Comparison of ENCODE assay signal across 34 mouse cellular contexts in genomic region chr3:37269926-37270325, GRCm38 (mm10). TPM values are rescaled to one million over a fixed set of nuclear protein-coding genes. Genes with fewer than 3 reads are reported as not detected.
DNase-seq lines count a peak whose midpoint lies in the region; ATAC-seq and TF ChIP-seq lines count a peak whose summit lies in the region.
"Had no signal": no experiment of that assay in that cellular context is flagged by ENCODE, and none has a peak within 500 bp of the region (broad histone marks: within the 10 kb centered on the region; RNA-seq: fewer than 3 reads in every experiment).

No protein-coding gene starts in this region.

- TF ChIP-seq CTCF in kidney, adult 2 months (conservative IDR thresholded peaks at IDR 0.05; ENCODE audit: insufficient read depth, insufficient read length, low read depth, low read length), result no peak

- no peaks in the 10 kb centered on the region for H3K27me3 ChIP-seq in heart, embryonic 10.5 days (ENCODE audit: insufficient read depth, poor library complexity, severe bottlenecking)
- H3K27me3 ChIP-seq in kidney, adult 2 months (replicated peaks; ENCODE audit: control insufficient read depth, insufficient read depth, low read length), result no peaks in the 10 kb centered on the region
- no peaks in the 10 kb centered on the region for H3K27me3 ChIP-seq in kidney, embryonic 15.5 days
- H3K27me3 ChIP-seq in hindbrain, embryonic 10.5 days (ENCODE audit: insufficient read depth, poor library complexity, severe bottlenecking), result no peaks in the 10 kb centered on the region
- H3K27me3 ChIP-seq: CH12.LX; embryonic facial prominence, embryonic 13.5 days; forebrain, embryonic 12.5 days; forebrain, embryonic 15.5 days; heart, embryonic 15.5 days; hindbrain, embryonic 12.5 days; hindbrain, embryonic 15.5 days had no signal

- no peaks in the 10 kb centered on the region for H3K36me3 ChIP-seq in heart, embryonic 10.5 days
- H3K36me3 ChIP-seq in kidney, adult 2 months (ENCODE audit: control insufficient read depth, insufficient read depth, low read length), result no peaks in the 10 kb centered on the region
- H3K36me3 ChIP-seq in kidney, embryonic 15.5 days, result no peaks in the 10 kb centered on the region
- no peaks in the 10 kb centered on the region for H3K36me3 ChIP-seq in hindbrain, embryonic 10.5 days
- H3K36me3 ChIP-seq: embryonic facial prominence, embryonic 10.5 days; embryonic facial prominence, embryonic 13.5 days; forebrain, embryonic 12.5 days; forebrain, embryonic 15.5 days; G1E; heart, embryonic 12.5 days; heart, embryonic 15.5 days; hindbrain, embryonic 12.5 days; hindbrain, embryonic 15.5 days had no signal

- H3K9me3 ChIP-seq in heart, embryonic 10.5 days, result no peaks in the 10 kb centered on the region
- H3K9me3 ChIP-seq in kidney, embryonic 15.5 days (replicated peaks), result no peaks in the 10 kb centered on the region
- no peaks in the 10 kb centered on the region for H3K9me3 ChIP-seq in hindbrain, embryonic 10.5 days
- H3K9me3 ChIP-seq: embryonic facial prominence, embryonic 10.5 days; embryonic facial prominence, embryonic 13.5 days; forebrain, embryonic 12.5 days; forebrain, embryonic 15.5 days; G1E; heart, embryonic 12.5 days; heart, embryonic 15.5 days; hindbrain, embryonic 12.5 days; hindbrain, embryonic 15.5 days had no signal

- H3K4me3 ChIP-seq in heart, embryonic 10.5 days, result no peak overlapping the region
- H3K4me3 ChIP-seq in kidney, adult 2 months (ENCODE audit: insufficient read depth, low read depth, low read length), result no peak overlapping the region
- no peak overlapping the region for H3K4me3 ChIP-seq in kidney, embryonic 15.5 days (replicated peaks)
- H3K4me3 ChIP-seq in hindbrain, embryonic 10.5 days, result no peak overlapping the region
- H3K4me3 ChIP-seq: embryonic facial prominence, embryonic 10.5 days; embryonic facial prominence, embryonic 13.5 days; erythroblast, embryonic 14.5 days; forebrain, embryonic 12.5 days; forebrain, embryonic 15.5 days; heart, adult 2 months; heart, embryonic 12.5 days; heart, embryonic 15.5 days; hindbrain, embryonic 12.5 days; hindbrain, embryonic 15.5 days had no signal

- WGBS in heart, embryonic 10.5 days, result 88% methylated on average over 4 of the region's 4 CpGs
- WGBS in kidney, adult 2 months, result 49% methylated on average over 4 of the region's 4 CpGs
- WGBS in kidney, embryonic 15.5 days, result 61% methylated on average over 4 of the region's 4 CpGs
- 91% methylated on average over 4 of the region's 4 CpGs for WGBS in hindbrain, embryonic 10.5 days

- ATAC-seq in kidney, embryonic 15.5 days (replicated peaks; ENCODE audit: low FRiP score), result no peak
- ATAC-seq: forebrain, embryonic 15.5 days had no signal

- no peak overlapping the region for H3K4me2 ChIP-seq in kidney, embryonic 15.5 days
- H3K4me2 ChIP-seq: embryonic facial prominence, embryonic 13.5 days; forebrain, embryonic 12.5 days; forebrain, embryonic 15.5 days; heart, embryonic 12.5 days; heart, embryonic 15.5 days; hindbrain, embryonic 12.5 days; hindbrain, embryonic 15.5 days had no signal

- peak; percentile 53 for DNase-seq in heart, embryonic 10.5 days (ENCODE audit: low spot score)
- no peak for DNase-seq in heart, postnatal 10 days
- peak; percentile 52 for DNase-seq in kidney, adult 2 months
- peak; percentile 38 for DNase-seq in kidney, adult 9 months
- peak; percentile 6 to 43 for DNase-seq in kidney, postnatal 25 days
- no peak for DNase-seq in left cerebral cortex, postnatal 14 days (ENCODE audit: low spot score in 2 of 2)
- DNase-seq in hindbrain, embryonic 10.5 days (ENCODE audit: low spot score), result no peak
- DNase-seq: adrenal gland, adult 2 months; adrenal gland, postnatal 14 days; B cell, adult 2 months; cerebellum, adult 11 months; cerebellum, adult 2 months; cerebellum, postnatal 10 days; cerebellum, postnatal 36 days; embryo, embryonic 11 days; gastrocnemius, postnatal 25 days; heart, adult 2 months; heart, postnatal 14 days; heart, postnatal 4 days had no signal

- no peak overlapping the region for H3K27ac ChIP-seq in heart, embryonic 10.5 days
- H3K27ac ChIP-seq in kidney, adult 2 months (ENCODE audit: insufficient read depth, low read depth, low read length), result no peak overlapping the region
- H3K27ac ChIP-seq in kidney, embryonic 15.5 days, result no peak overlapping the region
- H3K27ac ChIP-seq in hindbrain, embryonic 10.5 days, result no peak overlapping the region
- H3K27ac ChIP-seq: embryonic facial prominence, embryonic 10.5 days; embryonic facial prominence, embryonic 13.5 days; forebrain, embryonic 12.5 days; forebrain, embryonic 15.5 days; heart, adult 2 months; heart, embryonic 15.5 days; hindbrain, embryonic 12.5 days; hindbrain, embryonic 15.5 days had no signal

- H3K9ac ChIP-seq in kidney, embryonic 15.5 days, result no peak overlapping the region
- H3K9ac ChIP-seq: embryonic facial prominence, embryonic 13.5 days; forebrain, embryonic 12.5 days; forebrain, embryonic 15.5 days; heart, embryonic 12.5 days; heart, embryonic 15.5 days; hindbrain, embryonic 12.5 days; hindbrain, embryonic 15.5 days had no signal

- no peaks in the 10 kb centered on the region for H3K4me1 ChIP-seq in heart, embryonic 10.5 days
- H3K4me1 ChIP-seq in kidney, adult 2 months (ENCODE audit: control insufficient read depth, insufficient read depth, low read length), result no peaks in the 10 kb centered on the region
- H3K4me1 ChIP-seq in kidney, embryonic 15.5 days, result no peaks in the 10 kb centered on the region
- H3K4me1 ChIP-seq in hindbrain, embryonic 10.5 days (replicated peaks), result no peaks in the 10 kb centered on the region
- H3K4me1 ChIP-seq: embryonic facial prominence, embryonic 10.5 days; embryonic facial prominence, embryonic 13.5 days; forebrain, embryonic 12.5 days; forebrain, embryonic 15.5 days; heart, embryonic 12.5 days; heart, embryonic 15.5 days; hindbrain, embryonic 12.5 days; hindbrain, embryonic 15.5 days had no signal

- intact Hi-C loops in heart, postnatal 10 days (cut with DNase I), result no loop called here
- intact Hi-C loops in left cerebral cortex, postnatal 14 days (cut with DNase I), result no loop called here

- TF ChIP-seq POLR2A in kidney, adult 2 months (IDR thresholded peaks at IDR 0.05; ENCODE audit: low read depth, low read length), result no peak

RNA-seq across cellular contexts. Expression of gene Il21, which starts 37.5 kb away (rescaled TPM):
- polyA plus RNA-seq in heart, embryonic 10.5 days (2016; fragmentation: Nextera tagmentation; extraction: Ambion mirVana), result not detected in 2 replicates
- not detected for total RNA-seq in heart, postnatal 10 days (2021)
- not detected in 2 replicates for polyA plus RNA-seq in kidney, adult 2 months (2012; rRNA removed)
- polyA plus RNA-seq in kidney, embryonic 15.5 days (2015; fragmentation: Nextera tagmentation; extraction: Ambion mirVana), result not detected in 2 replicates
- under 1 TPM in 1 of 2 experiments, not detected in 1; 0.27 TPM for total RNA-seq in left cerebral cortex, postnatal 14 days (2021)
- polyA plus RNA-seq in hindbrain, embryonic 10.5 days (2016; fragmentation: Nextera tagmentation; extraction: Ambion mirVana), result not detected in 2 replicates
- total RNA-seq: adrenal gland, adult 2 months; adrenal gland, postnatal 14 days; adrenal gland, postnatal 4 days; CH12.LX; gastrocnemius, adult 8-10 months; gastrocnemius, postnatal 25 days; heart, adult 2 months; heart, postnatal 14 days; heart, postnatal 4 days had no signal
- polyA plus RNA-seq: adrenal gland, adult 2 months; embryonic facial prominence, embryonic 13.5 days; erythroblast, embryonic 14.5 days; forebrain, embryonic 12.5 days; forebrain, embryonic 15.5 days; G1E; gonadal fat pad, adult 2 months; heart, adult 2 months; heart, embryonic 12.5 days; heart, embryonic 15.5 days; hindbrain, embryonic 12.5 days; hindbrain, embryonic 15.5 days had no signal

RNA-seq across cellular contexts. Expression of gene Bbs12, which starts 42.4 kb away (rescaled TPM):
- 5.9 and 7.7 TPM in 2 replicates for polyA plus RNA-seq in heart, embryonic 10.5 days (2016; fragmentation: Nextera tagmentation; extraction: Ambion mirVana)
- 1 to 10 TPM; 1.2 to 1.7 TPM for total RNA-seq in heart, postnatal 10 days (2021)
- polyA plus RNA-seq in kidney, adult 2 months (2012; rRNA removed), result 1.2 and 1.5 TPM in 2 replicates
- 8.5 and 8.7 TPM in 2 replicates for polyA plus RNA-seq in kidney, embryonic 15.5 days (2015; fragmentation: Nextera tagmentation; extraction: Ambion mirVana)
- 1 to 10 TPM; 4.4 to 4.9 TPM for total RNA-seq in left cerebral cortex, postnatal 14 days (2021)
- polyA plus RNA-seq in hindbrain, embryonic 10.5 days (2016; fragmentation: Nextera tagmentation; extraction: Ambion mirVana), result 5.6 and 7.5 TPM in 2 replicates
- polyA plus RNA-seq: erythroblast, embryonic 14.5 days had no signal

RNA-seq across cellular contexts. Expression of gene Cetn4, which starts 42.6 kb away (rescaled TPM):
- polyA plus RNA-seq in heart, embryonic 10.5 days (2016; fragmentation: Nextera tagmentation; extraction: Ambion mirVana), result 0.80 and 1.1 TPM in 2 replicates
- total RNA-seq in heart, postnatal 10 days (2021), result under 1 TPM; 0.57 to 0.93 TPM
- 2.0 and 4.6 TPM in 2 replicates for polyA plus RNA-seq in kidney, adult 2 months (2012; rRNA removed)
- polyA plus RNA-seq in kidney, embryonic 15.5 days (2015; fragmentation: Nextera tagmentation; extraction: Ambion mirVana), result 3.8 and 4.2 TPM in 2 replicates
- total RNA-seq in left cerebral cortex, postnatal 14 days (2021), result 1 to 10 TPM; 5.5 to 8.3 TPM
- polyA plus RNA-seq in hindbrain, embryonic 10.5 days (2016; fragmentation: Nextera tagmentation; extraction: Ambion mirVana), result 2.0 and 2.4 TPM in 2 replicates

Comparison
In these comparisons a context has a peak if more than half of its experiments do, and no peak if none do; other contexts are left out.
1. DNase-seq: peak in heart, embryonic 10.5 days (single experiment), kidney, adult 2 months (single experiment), kidney, adult 9 months (single experiment) and kidney, postnatal 25 days (2 of 2); none in heart, postnatal 10 days (0 of 2), left cerebral cortex, postnatal 14 days (0 of 2) and hindbrain, embryonic 10.5 days (single experiment).